Mouse (Mus musculus): Measurements from ENCODE around the gene Ankrd12.

The Ankrd12 gene

GRCm38 (mm10) chr17:65967751-65968150 lies 109.1 kb downstream of the Ankrd12 start:
- DNase-seq (ENCODE audit: low read depth), result no peak

- no peak for DNase-seq (ENCODE audit: low read depth)
Measured at GRCm38 (mm10) chr17:65962263-65962662, 114.6 kb downstream of the Ankrd12 start.

GRCm38 (mm10) chr17:65961606-65962136 lies 115.2 kb downstream of the Ankrd12 start:
- DNase-seq (ENCODE audit: low read depth), result peak; percentile 95

GRCm38 (mm10) chr17:65959011-65959410 lies 117.9 kb downstream of the Ankrd12 start:
- no peak for DNase-seq (ENCODE audit: low read depth)

GRCm38 (mm10) chr17:65958366-65958765 lies 118.5 kb downstream of the Ankrd12 start:
- no peak for DNase-seq (ENCODE audit: low read depth)

GRCm38 (mm10) chr17:65957782-65958325 lies 119.0 kb downstream of the Ankrd12 start:
- no peak for DNase-seq (ENCODE audit: low read depth)

- peak; percentile 55 for DNase-seq (ENCODE audit: low read depth)
Measured at GRCm38 (mm10) chr17:65956993-65957781, 119.7 kb downstream of the Ankrd12 start.

- no peak for DNase-seq (ENCODE audit: low read depth)
Measured at GRCm38 (mm10) chr17:65956140-65956539, 120.7 kb downstream of the Ankrd12 start.

- no peak for DNase-seq (ENCODE audit: low read depth)
Measured at GRCm38 (mm10) chr17:65953959-65954358, 122.9 kb downstream of the Ankrd12 start.

- DNase-seq (ENCODE audit: low read depth), result peak; percentile 85
Measured at GRCm38 (mm10) chr17:65952083-65952482, 124.8 kb downstream of the Ankrd12 start.

- peak; percentile 87 for DNase-seq (ENCODE audit: low read depth)
Measured at GRCm38 (mm10) chr17:65950622-65951404, 126.1 kb downstream of the Ankrd12 start, which contains the start of gene Twsg1. TSS of gene Twsg1 (minus strand) at chr17:65951226.

- peak; percentile 63 for DNase-seq (ENCODE audit: low read depth)
Measured at GRCm38 (mm10) chr17:65950183-65950582, 126.7 kb downstream of the Ankrd12 start.

GRCm38 (mm10) chr17:65947307-65947706 lies 129.6 kb downstream of the Ankrd12 start:
- no peak for DNase-seq (ENCODE audit: low read depth)

GRCm38 (mm10) chr17:65945420-65945819 lies 131.5 kb downstream of the Ankrd12 start:
- DNase-seq (ENCODE audit: low read depth), result no peak

- no peak for DNase-seq (ENCODE audit: low read depth)
Measured at GRCm38 (mm10) chr17:65942394-65942793, 134.5 kb downstream of the Ankrd12 start.

- no peak for DNase-seq (ENCODE audit: low read depth)
Measured at GRCm38 (mm10) chr17:65941275-65941674, 135.6 kb downstream of the Ankrd12 start.

GRCm38 (mm10) chr17:65940221-65940620 lies 136.7 kb downstream of the Ankrd12 start:
- DNase-seq (ENCODE audit: low read depth), result no peak

- peak; percentile 36 for DNase-seq (ENCODE audit: low read depth)
Measured at GRCm38 (mm10) chr17:65939461-65940192, 137.3 kb downstream of the Ankrd12 start.

GRCm38 (mm10) chr17:65937671-65938070 lies 139.2 kb downstream of the Ankrd12 start:
- no peak for DNase-seq (ENCODE audit: low read depth)

GRCm38 (mm10) chr17:65933741-65934140 lies 143.1 kb downstream of the Ankrd12 start:
- no peak for DNase-seq (ENCODE audit: low read depth)

- DNase-seq (ENCODE audit: low read depth), result no peak
Measured at GRCm38 (mm10) chr17:65931525-65931924, 145.4 kb downstream of the Ankrd12 start.

GRCm38 (mm10) chr17:65930960-65931359 lies 145.9 kb downstream of the Ankrd12 start:
- DNase-seq (ENCODE audit: low read depth), result peak; percentile 86

Measured in 416B (cell line).